Mouse (Mus musculus) NIH3T3 (cell line): ENCODE measurements around the gene Sec14l2.
"Not testable (repeated sequence)": the region's sequence is repeated elsewhere in the genome, so short reads cannot be mapped to it uniquely, and the experiment has no call there.

ENCODE experiments used
- DNase-seq: peaks from one replicate; pipeline ENCODE4 v3.0.0-alpha.2; 2012; ENCODE audit warnings: low read depth

Sec14l2 gene

DNA sequence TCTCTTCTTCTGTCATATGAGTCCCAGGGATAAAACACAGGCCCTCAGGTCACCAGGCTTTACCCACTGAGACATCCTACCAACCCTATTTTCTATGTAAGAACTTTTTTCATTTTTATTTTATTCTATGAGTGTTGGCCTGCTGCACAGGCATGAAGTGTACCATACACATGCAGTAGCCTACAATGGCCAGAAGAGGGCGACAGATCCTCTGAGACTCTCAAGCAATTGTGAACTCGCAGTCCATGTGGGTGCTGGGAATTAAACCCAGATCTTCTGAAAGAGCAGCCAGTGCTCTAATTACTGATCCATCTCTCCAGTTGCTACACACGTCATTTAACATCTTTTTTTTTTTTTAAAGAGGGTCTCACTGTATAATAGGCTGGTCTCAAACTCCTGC lies 10.2 kb upstream of the Sec14l2 start:
- DNase-seq: peak; percentile 62

DNA sequence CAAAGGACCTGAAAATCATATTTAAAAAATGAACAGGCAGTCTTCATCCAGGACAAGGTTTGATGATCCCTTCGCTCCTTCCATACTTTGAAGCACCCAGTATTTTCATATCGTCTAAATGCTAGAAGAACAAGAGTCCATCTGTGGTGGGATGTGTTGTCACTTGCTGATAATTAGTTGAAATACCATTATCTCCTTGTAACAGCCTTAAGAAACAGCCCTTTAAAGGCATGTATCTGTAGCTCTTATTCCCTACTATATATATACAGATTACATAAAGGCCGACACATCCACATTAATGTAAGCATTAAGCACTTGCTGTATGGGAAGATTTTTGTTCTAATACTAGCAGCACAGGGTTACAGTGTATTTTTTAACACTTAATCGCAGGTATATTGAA lies 5.2 kb upstream of the Sec14l2 start:
- DNase-seq: not testable (repeated sequence)

- DNase-seq: peak; percentile 31
Measured at GRCm38 (mm10) chr11:4127059-4127458, 3.8 kb upstream of the Sec14l2 start.

- peak; percentile 53 for DNase-seq
Measured at GRCm38 (mm10) chr11:4123922-4124321, 707 bp upstream of the Sec14l2 start.

DNA sequence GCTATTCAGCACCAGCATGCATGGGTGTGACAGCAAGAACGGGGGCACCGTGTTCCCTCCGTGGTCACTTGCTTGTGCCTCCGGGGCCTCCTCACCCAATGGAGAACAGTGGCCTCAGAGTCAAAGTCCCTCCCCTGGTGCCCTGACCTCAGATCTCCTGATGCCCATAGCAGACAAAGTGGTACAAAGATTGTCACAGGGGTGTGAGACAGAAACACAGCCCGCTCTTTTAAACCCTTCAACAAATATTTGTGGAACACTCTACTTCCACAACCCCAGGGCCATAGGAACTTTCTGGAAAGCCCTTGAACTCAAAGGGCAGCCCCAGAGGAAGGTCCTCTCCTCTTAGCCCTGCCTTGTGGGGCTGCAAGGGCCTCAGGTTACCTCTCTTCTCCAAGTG lies 989 bp downstream of the Sec14l2 start:
- no peak for DNase-seq

DNA sequence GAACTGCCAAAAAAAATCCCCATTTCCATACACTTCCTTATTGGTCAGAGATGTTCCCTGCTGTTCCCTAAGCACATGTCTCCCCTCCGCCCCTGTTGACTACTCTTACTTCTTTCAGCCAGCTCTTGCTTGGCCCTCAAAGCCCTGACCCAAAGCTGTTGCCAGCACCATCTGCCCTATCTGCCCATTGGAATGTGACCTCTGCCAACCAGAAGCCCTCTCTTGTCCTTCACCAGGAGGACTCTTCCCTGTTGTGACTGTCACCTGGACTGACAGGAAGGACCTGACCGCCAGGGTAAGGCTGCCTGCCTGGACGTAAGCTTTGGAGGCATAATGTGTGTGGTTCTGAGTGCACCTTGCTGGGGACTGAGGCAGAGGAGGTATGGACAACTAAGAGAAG lies 1.5 kb downstream of the Sec14l2 start:
- no peak for DNase-seq

- DNase-seq: no peak
Measured at GRCm38 (mm10) chr11:4119635-4120034, 3.6 kb downstream of the Sec14l2 start.

DNA sequence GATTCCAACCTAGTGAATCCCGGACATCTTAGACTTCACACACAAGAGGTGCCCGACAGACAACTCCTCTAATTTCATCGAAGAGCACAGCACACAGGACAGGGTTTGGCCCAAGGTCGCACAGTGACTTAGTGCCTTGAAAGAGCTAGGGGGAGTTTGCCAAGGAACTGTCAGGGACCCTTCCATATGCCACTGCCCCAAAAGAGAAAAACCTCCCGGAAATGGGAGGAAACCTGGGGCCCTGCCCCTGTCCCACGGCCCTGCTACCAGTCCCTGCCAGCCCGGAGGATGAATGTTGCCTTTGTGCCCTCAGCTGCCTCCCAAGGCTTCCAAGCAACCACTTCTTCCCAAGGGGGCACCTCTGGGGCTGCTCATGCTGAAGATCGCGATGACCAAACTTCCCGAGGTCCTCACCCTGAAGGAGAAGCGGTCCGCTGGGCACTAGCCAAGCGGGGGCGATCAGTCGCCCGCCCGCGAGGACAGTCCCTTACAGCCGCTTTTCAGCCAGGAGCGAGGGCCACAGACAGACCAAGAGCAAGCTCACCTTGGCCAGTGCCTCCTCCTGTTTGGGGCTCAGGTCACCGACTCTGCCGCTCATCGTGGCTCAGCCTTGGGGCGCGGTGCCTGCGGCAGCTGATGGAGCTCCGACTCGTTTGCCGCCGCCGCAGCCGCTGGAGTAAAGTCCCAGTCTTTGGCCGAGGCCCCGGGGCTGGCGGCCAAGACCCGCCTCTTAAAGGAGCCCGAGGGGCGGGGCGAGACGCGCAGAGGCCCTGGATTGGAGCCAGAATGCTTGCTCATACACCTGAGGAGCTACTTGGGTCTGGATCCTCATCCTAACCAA lies 4.9 kb downstream of the Sec14l2 start:
- DNase-seq: no peak

GRCm38 (mm10) chr11:4117372-4118071 lies 5.7 kb downstream of the Sec14l2 start:
- DNase-seq: no peak

GRCm38 (mm10) chr11:4116458-4117141 lies 6.6 kb downstream of the Sec14l2 start:
- DNase-seq: no peak

DNA sequence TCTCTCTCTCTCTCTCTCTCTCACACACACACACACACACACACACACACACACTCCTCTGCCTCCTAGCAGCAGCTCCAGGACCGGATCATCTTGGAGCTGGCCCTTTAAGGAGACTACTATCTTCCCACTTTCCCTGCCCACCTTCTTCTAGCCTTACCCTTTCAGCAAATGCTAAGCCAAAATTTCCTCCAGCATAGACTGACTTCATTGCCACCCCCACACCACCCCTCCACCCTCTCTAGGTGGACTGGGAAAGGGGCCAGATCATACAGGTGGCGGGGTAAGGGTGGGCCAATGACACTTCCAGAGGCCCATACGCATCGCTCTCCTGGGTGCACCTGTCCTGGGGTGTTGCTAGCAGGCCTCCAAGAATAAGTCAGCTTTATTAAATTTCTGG lies 7.8 kb downstream of the Sec14l2 start:
- no peak for DNase-seq

DNA sequence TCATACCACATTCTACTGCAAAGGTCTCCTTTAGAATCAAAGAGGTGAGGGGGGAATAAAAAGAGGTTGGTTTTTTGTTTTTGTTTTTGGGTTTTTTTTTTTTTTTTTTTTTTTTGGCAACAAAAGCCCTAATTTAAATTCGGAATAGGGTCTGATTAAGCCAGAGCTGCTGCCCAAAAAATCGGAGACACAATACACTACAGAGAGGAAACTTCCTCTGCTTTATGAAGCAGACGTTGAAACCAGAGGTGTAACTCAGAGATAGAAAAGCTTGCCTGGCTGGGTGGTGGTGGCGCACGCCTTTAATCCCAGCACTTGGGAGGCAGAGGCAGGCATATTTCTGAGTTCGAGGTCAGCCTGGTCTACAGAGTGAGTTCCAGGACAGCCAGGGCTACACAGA lies 8.7 kb downstream of the Sec14l2 start:
- DNase-seq: not testable (repeated sequence)

GRCm38 (mm10) chr11:4113970-4114369 lies 9.2 kb downstream of the Sec14l2 start:
- DNase-seq: no peak

- no peak for DNase-seq
Measured at GRCm38 (mm10) chr11:4113496-4113895, 9.7 kb downstream of the Sec14l2 start.

- DNase-seq: no peak
Measured at GRCm38 (mm10) chr11:4112861-4113260, 10.4 kb downstream of the Sec14l2 start.

GRCm38 (mm10) chr11:4112033-4112432 lies 11.2 kb downstream of the Sec14l2 start:
- DNase-seq: no peak

- DNase-seq: no peak
Measured at GRCm38 (mm10) chr11:4108691-4109090, 14.5 kb downstream of the Sec14l2 start.

DNA sequence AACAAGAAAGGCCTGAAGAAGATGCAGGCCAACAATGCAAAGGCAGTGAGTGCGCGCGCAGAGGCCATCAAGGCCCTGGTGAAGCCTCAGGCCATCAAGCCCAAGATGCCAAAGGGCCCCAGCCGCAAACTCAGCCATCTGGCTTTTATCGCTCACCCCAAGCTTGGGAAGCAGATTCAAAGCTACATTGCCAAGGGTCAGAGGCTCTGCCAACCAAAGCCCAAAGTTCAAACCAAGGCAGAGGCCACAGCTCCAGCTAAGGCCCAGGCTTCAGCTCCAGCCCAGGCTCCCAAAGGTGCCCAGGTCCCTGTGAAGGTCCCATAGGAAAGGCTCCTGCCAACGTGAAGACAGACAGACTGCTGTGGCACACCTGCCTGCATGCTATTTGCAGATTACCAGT lies 15.3 kb downstream of the Sec14l2 start:
- not testable (repeated sequence) for DNase-seq

DNA sequence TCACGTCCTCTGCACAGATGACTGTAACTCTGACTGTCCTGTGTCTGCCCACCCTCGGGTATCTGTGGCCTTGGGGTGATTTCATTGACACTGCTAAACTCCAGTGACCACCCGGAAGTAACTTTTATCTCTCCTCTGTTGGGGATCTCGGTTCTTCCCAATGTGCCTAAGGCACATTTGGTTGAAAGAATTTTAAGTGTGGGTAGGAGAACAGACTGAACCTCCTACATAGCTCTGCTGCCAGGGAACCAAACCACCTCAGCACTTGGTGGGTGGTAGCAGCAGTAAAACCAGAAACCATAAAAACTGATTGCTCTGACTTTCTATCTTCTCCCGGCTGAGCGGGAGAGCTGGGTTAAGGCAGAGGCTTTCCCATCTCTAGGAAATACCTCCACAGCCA lies 17.8 kb downstream of the Sec14l2 start:
- DNase-seq: no peak

DNA sequence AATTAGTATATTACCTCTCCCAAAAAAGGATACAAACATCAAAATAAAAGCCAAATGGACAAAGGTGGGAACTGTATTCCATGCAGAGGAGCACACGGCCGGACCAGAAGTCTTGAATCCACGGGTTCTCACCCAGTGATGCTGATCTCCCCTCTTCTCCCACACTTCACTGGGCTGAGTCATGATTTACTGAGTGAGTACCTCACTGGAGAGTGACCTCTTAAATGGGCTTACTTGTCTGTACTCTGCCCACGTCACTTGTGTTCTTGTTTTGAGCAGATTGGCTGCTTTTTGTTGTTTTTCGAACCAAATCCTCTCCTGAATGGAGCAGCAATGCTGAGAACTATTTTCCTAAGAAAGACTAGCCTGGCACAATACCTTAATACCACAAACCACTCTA lies 18.2 kb downstream of the Sec14l2 start:
- no peak for DNase-seq

DNA sequence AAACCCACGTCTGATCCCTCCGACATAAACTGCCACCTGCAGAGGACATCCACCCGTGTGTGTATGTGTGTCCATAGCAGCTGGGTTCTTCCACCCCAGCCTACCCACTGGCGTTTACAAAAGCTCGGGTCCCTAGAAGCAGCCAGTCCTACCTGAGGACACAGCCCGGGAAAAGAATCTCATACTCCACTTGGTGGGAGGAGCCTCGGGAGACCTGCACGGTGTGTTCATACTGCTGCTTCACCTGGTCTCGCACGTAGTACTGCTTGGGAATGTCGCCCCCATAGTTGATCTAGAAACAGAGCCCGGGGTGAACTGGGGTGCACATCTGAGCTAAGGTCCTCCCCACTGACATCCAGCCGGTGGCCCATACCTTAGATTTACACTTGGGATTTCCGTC lies 19.7 kb downstream of the Sec14l2 start:
- no peak for DNase-seq

- DNase-seq: peak; percentile 33
Measured at GRCm38 (mm10) chr11:4101851-4102250, 21.4 kb downstream of the Sec14l2 start.

DNA sequence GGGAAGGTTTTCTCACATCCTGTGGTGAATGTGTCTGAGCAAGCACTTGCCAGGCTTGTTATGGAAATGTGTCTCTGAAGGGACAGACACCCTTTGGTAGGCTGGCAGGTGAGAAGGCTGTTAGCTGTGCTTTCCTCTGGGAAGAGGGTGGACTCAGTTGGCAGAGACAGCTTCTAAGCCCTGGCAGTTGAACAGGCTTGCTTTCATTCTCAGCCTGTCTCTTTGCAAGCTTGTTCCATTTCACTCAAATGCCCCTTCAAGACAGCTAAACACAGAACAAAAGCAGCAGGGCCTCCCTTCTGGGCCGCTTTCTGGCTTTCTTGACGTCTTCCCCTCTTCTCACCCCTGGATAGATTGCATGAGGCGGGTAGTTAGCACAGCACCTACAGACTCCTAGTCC lies 23.8 kb downstream of the Sec14l2 start:
- no peak for DNase-seq
